Mouse (Mus musculus): Measurements from ENCODE around the gene Mrpl10.

Gene Mrpl10

GRCm38 (mm10) chr11:97041022-97041899 is at the start of gene Mrpl10, which contains the start of gene Lrrc46:
Gene Mrpl10, plus strand, starts transcription at chr11:97041560.
Gene Lrrc46, minus strand, starts transcription at chr11:97041407.
- peak; percentile 90 to 96 for DNase-seq

- no peak for DNase-seq
Observed at GRCm38 (mm10) chr11:96992722-96993311, 48.5 kb upstream of the Mrpl10 start.

- DNase-seq: no peak
Observed at GRCm38 (mm10) chr11:96995031-96995430, 46.3 kb upstream of the Mrpl10 start.

GRCm38 (mm10) chr11:96995836-96996772 is 45.3 kb upstream of the Mrpl10 start:
- no peak for DNase-seq

GRCm38 (mm10) chr11:96996773-96997379 is 44.5 kb upstream of the Mrpl10 start:
- no peak for DNase-seq

- peak; percentile 52 to 74 for DNase-seq
Observed at GRCm38 (mm10) chr11:96997380-96997956, 43.9 kb upstream of the Mrpl10 start.

- no peak for DNase-seq
Observed at GRCm38 (mm10) chr11:97003170-97003569, 38.2 kb upstream of the Mrpl10 start.

GRCm38 (mm10) chr11:97007093-97007794 is 34.1 kb upstream of the Mrpl10 start:
- no peak for DNase-seq

GRCm38 (mm10) chr11:97009198-97009790 is 32.1 kb upstream of the Mrpl10 start:
- DNase-seq: no peak

- DNase-seq: no peak
Observed at GRCm38 (mm10) chr11:97013121-97013670, 28.2 kb upstream of the Mrpl10 start, which contains the start of gene Sp6. Gene Sp6, plus strand, starts transcription at chr11:97013394.

GRCm38 (mm10) chr11:97017696-97018582 is 23.4 kb upstream of the Mrpl10 start:
- DNase-seq: no peak

GRCm38 (mm10) chr11:97018583-97019344 is 22.6 kb upstream of the Mrpl10 start:
- peak; percentile 10 to 49 for DNase-seq

- DNase-seq: no peak
Observed at GRCm38 (mm10) chr11:97019345-97019708, 22.0 kb upstream of the Mrpl10 start.

- DNase-seq: peak in 1 of 2 experiments; percentile 35
Observed at GRCm38 (mm10) chr11:97021121-97021765, 20.1 kb upstream of the Mrpl10 start.

- DNase-seq: peak; percentile 71 to 89
Observed at GRCm38 (mm10) chr11:97021873-97022484, 19.4 kb upstream of the Mrpl10 start.

GRCm38 (mm10) chr11:97024977-97025376 is 16.4 kb upstream of the Mrpl10 start:
- no peak for DNase-seq

- peak; percentile 87 to 94 for DNase-seq
Observed at GRCm38 (mm10) chr11:97025721-97026344, 15.5 kb upstream of the Mrpl10 start.

Measured in kidney, postnatal 36 days (tissue).